1 mouse cellular context compared by ENCODE assay signal in genomic region chr5:134932903-134933276, GRCm38 (mm10).
TF ChIP-seq lines count a peak whose summit lies in the region.

No protein-coding gene starts in this region.

TF ChIP-seq in MEL, 35 proteins besides CTCF, POLR2A, EP300 and RAD21 (continued from another document):
- TF ChIP-seq MAFK (IDR thresholded peaks at IDR 0.05; ENCODE audit: borderline replicate concordance, low read depth, low read length) (no peak), SMC3 (IDR thresholded peaks at IDR 0.05; ENCODE audit: low read depth, low read length) (peak; percentile 55)
